Mouse (Mus musculus): ENCODE measurements around the gene Dner. TPM values are rescaled to one million over a fixed set of nuclear protein-coding genes. Genes with fewer than 3 reads are reported as not detected.

The Dner gene
- polyA plus RNA-seq, 1 experiment from 2014 or later = 0.99 TPM

DNA sequence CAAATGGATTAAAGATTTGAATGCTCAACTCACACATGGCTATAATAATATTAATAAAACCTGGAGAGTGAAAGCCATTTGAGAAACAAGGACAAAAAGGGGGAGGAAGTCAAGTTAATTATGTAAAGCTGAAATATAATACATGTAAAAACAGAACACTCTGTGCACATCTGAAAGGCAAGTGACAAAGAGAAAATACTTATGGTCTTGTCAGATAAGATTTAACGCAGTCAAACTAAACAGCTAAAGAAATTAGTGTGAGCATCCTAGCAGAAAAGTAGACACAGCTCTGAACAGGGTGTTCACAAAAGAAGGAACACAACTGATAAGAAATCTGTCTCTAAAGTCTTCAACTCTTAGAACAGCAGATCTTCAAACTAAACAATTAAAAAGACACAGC is 293.9 kb downstream of the Dner start:
- H3K4me2 ChIP-seq = no peak overlapping the region
- no peak overlapping the region for H3K4me3 ChIP-seq (ENCODE audit: low read depth, low read length)
- H3K27me3 ChIP-seq (ENCODE audit: control insufficient read depth, insufficient read depth, low read length) = no peaks in the 10 kb centered on the region
- WGBS (ENCODE audit: insufficient replicate concordance) = 57% methylated on average over 1 of the region's 1 CpGs
- H3K36me3 ChIP-seq (ENCODE audit: control insufficient read depth, insufficient read depth, low read length) = no peaks in the 10 kb centered on the region
- H3K4me1 ChIP-seq (ENCODE audit: control insufficient read depth, insufficient read depth, low read length) = 0 out of 2 replicates have a peak, but pooled peaks cover 9% of the 10 kb centered on the region
- ATAC-seq (replicated peaks; ENCODE audit: insufficient number of reproducible peaks, low FRiP score, low TSS enrichment) = no peak
- no peak overlapping the region for H3K27ac ChIP-seq (ENCODE audit: low read depth, low read length)
- no peaks in the 10 kb centered on the region for H3K9me3 ChIP-seq (replicated peaks; ENCODE audit: control insufficient read depth, low read length)
- no peak overlapping the region for H3K9ac ChIP-seq (ENCODE audit: low read depth, low read length)

DNA sequence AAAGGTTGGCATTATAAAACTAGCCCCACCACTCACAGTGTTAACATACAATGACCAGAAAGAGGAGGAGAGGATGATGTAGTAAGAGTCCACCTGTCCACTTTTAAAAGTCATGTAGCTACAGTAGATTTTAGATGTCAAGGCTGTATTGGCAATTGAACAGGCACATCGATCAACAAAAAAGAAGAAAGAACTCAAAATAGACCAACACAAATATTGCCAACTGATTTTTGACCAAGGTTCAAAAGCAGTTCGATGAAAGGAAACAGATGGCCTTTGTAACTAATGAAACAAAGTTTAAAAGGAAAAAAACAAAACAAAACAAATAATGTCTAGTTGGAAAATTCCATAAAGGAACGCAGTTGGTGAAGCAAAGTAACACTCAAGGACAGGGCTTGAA is 296.4 kb downstream of the Dner start:
- 79% methylated on average over 3 of the region's 3 CpGs for WGBS (ENCODE audit: insufficient replicate concordance)
- H3K4me2 ChIP-seq = no peak overlapping the region
- H3K4me3 ChIP-seq (ENCODE audit: low read depth, low read length) = no peak overlapping the region
- H3K36me3 ChIP-seq (ENCODE audit: control insufficient read depth, insufficient read depth, low read length) = no peaks in the 10 kb centered on the region
- no peak overlapping the region for H3K9ac ChIP-seq (ENCODE audit: low read depth, low read length)
- no peaks in the 10 kb centered on the region for H3K27me3 ChIP-seq (ENCODE audit: control insufficient read depth, insufficient read depth, low read length)
- no peaks in the 10 kb centered on the region for H3K9me3 ChIP-seq (replicated peaks; ENCODE audit: control insufficient read depth, low read length)
- H3K27ac ChIP-seq (ENCODE audit: low read depth, low read length) = no peak overlapping the region
- H3K4me1 ChIP-seq (ENCODE audit: control insufficient read depth, insufficient read depth, low read length) = 0 out of 2 replicates have a peak, but pooled peaks cover 3% of the 10 kb centered on the region
- ATAC-seq (replicated peaks; ENCODE audit: insufficient number of reproducible peaks, low FRiP score, low TSS enrichment) = no peak

DNA sequence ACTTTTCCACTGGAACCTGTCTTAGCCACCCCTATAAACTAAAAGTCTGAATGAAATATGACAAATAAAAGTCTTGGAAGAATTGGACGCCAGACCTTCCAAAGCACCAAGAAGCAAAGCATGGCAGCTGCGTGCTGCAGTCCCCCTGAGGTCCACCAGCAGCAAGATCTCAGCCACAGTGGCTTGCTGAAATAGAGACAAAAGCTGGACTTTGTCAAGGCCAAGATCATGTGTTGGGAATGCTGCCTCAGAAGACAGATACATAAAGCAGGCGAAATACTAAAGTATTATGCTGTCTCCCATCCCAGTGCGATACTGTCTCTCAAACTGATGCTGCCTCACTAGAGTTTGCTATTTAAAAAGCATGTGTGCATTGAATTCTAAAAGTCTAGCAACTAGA is 296.9 kb downstream of the Dner start:
- Histone ChIP-seq H3K9ac (ENCODE audit: low read depth, low read length) (no peak overlapping the region), H3K9me3 (replicated peaks; ENCODE audit: control insufficient read depth, low read length) (no peaks in the 10 kb centered on the region), H3K4me2 (no peak overlapping the region), H3K4me1 (ENCODE audit: control insufficient read depth, insufficient read depth, low read length) (no peaks in the 10 kb centered on the region), H3K27ac (ENCODE audit: low read depth, low read length) (no peak overlapping the region), H3K27me3 (ENCODE audit: control insufficient read depth, insufficient read depth, low read length) (no peaks in the 10 kb centered on the region), H3K4me3 (ENCODE audit: low read depth, low read length) (no peak overlapping the region), H3K36me3 (ENCODE audit: control insufficient read depth, insufficient read depth, low read length) (no peaks in the 10 kb centered on the region)
- 84% methylated on average over 4 of the region's 4 CpGs for WGBS (ENCODE audit: insufficient replicate concordance)
- ATAC-seq (replicated peaks; ENCODE audit: insufficient number of reproducible peaks, low FRiP score, low TSS enrichment) = no peak

DNA sequence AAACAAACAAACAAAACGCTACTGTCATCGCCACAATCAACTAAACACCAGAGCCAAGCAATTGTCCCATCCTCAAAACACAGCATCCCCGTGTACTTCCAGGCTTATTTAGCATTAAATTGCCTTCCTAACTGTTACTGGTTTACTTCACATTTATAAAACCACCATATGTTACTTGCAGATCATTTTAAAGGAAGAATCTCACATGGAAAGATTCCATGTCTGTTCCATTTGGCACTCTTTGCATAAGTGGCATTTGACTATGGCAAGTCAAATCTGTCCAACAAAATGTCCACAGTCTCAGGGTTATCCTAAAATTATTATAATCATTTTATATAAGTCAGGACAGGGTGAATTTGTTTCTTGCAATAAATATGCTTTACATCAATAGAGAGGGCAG is 299.2 kb downstream of the Dner start:
- H3K4me3 ChIP-seq (ENCODE audit: low read depth, low read length) = no peak overlapping the region
- H3K4me1 ChIP-seq (ENCODE audit: control insufficient read depth, insufficient read depth, low read length) = no peaks in the 10 kb centered on the region
- H3K36me3 ChIP-seq (ENCODE audit: control insufficient read depth, insufficient read depth, low read length) = no peaks in the 10 kb centered on the region
- no peak overlapping the region for H3K9ac ChIP-seq (ENCODE audit: low read depth, low read length)
- no peak overlapping the region for H3K4me2 ChIP-seq
- 66% methylated on average over 3 of the region's 3 CpGs for WGBS (ENCODE audit: insufficient replicate concordance)
- no peaks in the 10 kb centered on the region for H3K27me3 ChIP-seq (ENCODE audit: control insufficient read depth, insufficient read depth, low read length)
- no peaks in the 10 kb centered on the region for H3K9me3 ChIP-seq (replicated peaks; ENCODE audit: control insufficient read depth, low read length)
- H3K27ac ChIP-seq (ENCODE audit: low read depth, low read length) = no peak overlapping the region
- no peak for ATAC-seq (replicated peaks; ENCODE audit: insufficient number of reproducible peaks, low FRiP score, low TSS enrichment)

DNA sequence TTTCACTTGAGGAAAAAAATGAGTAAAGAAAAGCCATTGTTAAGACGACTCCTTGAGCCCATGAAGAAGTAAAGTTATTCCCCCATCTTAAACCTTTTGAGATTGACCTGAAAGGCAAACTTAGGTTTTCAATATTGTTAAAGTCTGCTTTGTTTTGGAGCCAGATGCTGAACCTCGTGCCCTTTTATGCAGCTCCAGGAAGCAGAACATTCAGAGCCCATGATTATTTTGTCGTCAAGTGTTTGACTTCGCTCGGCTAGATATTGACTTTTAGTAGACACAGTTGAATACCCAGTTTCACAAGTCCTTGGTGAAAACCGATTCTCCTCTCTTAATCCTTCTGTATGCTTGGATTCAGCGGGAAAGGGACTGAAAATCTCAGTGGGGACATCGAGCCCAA is 300.1 kb downstream of the Dner start:
- WGBS (ENCODE audit: insufficient replicate concordance) = 80% methylated on average over 8 of the region's 8 CpGs
- H3K4me3 ChIP-seq (ENCODE audit: low read depth, low read length) = no peak overlapping the region

DNA sequence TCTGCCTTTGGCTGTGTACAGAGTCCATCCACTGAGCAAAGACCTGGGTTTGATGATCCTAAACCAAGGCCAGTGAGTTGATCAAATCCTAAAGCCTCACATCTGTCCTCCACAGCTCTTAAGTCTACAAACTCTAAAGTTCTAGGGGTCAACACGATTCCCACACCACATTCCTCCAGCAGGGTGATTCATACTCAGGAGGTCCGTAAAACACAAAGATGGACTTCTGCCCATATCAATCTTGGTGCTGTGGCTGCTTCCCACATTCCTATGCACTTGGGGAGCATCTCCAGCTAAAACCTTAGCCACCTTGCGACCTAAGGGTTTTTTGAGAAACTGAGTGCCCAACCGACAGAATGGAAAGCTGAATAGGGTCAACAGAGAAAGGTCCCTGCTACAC is 305.1 kb downstream of the Dner start:
- no peaks in the 10 kb centered on the region; the same call in 1 of the 2 replicates for H3K9me3 ChIP-seq (replicated peaks; ENCODE audit: control insufficient read depth, low read length)
- no peak for ATAC-seq (replicated peaks; ENCODE audit: insufficient number of reproducible peaks, low FRiP score, low TSS enrichment)
- 78% methylated on average over 4 of the region's 4 CpGs for WGBS (ENCODE audit: insufficient replicate concordance)
- H3K36me3 ChIP-seq (ENCODE audit: control insufficient read depth, insufficient read depth, low read length) = no peaks in the 10 kb centered on the region
- no peak overlapping the region for H3K9ac ChIP-seq (ENCODE audit: low read depth, low read length)
- no peak overlapping the region for H3K27ac ChIP-seq (ENCODE audit: low read depth, low read length)
- H3K4me1 ChIP-seq (ENCODE audit: control insufficient read depth, insufficient read depth, low read length) = no peaks in the 10 kb centered on the region
- no peaks in the 10 kb centered on the region for H3K27me3 ChIP-seq (ENCODE audit: control insufficient read depth, insufficient read depth, low read length)
- H3K4me3 ChIP-seq (ENCODE audit: low read depth, low read length) = no peak overlapping the region
- no peak overlapping the region for H3K4me2 ChIP-seq

More for the DNA sequence above, 300.1 kb downstream of the Dner start:
- no peaks in the 10 kb centered on the region for H3K9me3 ChIP-seq (replicated peaks; ENCODE audit: control insufficient read depth, low read length)
- H3K4me1 ChIP-seq (ENCODE audit: control insufficient read depth, insufficient read depth, low read length) = no peaks in the 10 kb centered on the region
- no peak for ATAC-seq (replicated peaks; ENCODE audit: insufficient number of reproducible peaks, low FRiP score, low TSS enrichment)
- H3K9ac ChIP-seq (ENCODE audit: low read depth, low read length) = no peak overlapping the region
- H3K36me3 ChIP-seq (ENCODE audit: control insufficient read depth, insufficient read depth, low read length) = no peaks in the 10 kb centered on the region
- H3K27me3 ChIP-seq (ENCODE audit: control insufficient read depth, insufficient read depth, low read length) = no peaks in the 10 kb centered on the region
- no peak overlapping the region for H3K27ac ChIP-seq (ENCODE audit: low read depth, low read length)
- no peak overlapping the region for H3K4me2 ChIP-seq

DNA sequence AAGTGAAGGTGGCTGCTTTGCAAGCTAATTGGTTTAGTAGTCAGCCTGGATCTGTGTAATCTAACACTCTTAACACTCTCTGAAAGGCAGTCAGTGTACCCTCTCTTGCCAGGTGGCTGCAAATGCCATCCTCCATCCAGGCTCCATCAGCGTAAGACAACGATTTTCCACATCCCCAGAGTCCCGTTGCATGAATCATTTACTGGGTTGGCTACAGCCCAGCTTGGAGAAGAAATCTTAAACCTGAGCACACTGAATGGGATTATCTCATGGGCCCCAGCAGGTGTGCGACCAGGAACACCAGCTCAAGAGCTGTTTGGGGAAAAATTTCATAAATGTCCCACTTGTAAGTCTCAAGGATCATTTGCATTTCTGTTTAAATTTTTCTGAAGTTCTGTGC is 308.4 kb downstream of the Dner start:
- no peak for ATAC-seq (replicated peaks; ENCODE audit: insufficient number of reproducible peaks, low FRiP score, low TSS enrichment)
- H3K27ac ChIP-seq (ENCODE audit: low read depth, low read length) = no peak overlapping the region
- no peaks in the 10 kb centered on the region for H3K4me1 ChIP-seq (ENCODE audit: control insufficient read depth, insufficient read depth, low read length)
- H3K36me3 ChIP-seq (ENCODE audit: control insufficient read depth, insufficient read depth, low read length) = no peaks in the 10 kb centered on the region
- no peak overlapping the region for H3K9ac ChIP-seq (ENCODE audit: low read depth, low read length)
- H3K4me2 ChIP-seq = no peak overlapping the region
- H3K27me3 ChIP-seq (ENCODE audit: control insufficient read depth, insufficient read depth, low read length) = no peaks in the 10 kb centered on the region
- no peaks in the 10 kb centered on the region; the same call in 1 of the 2 replicates for H3K9me3 ChIP-seq (replicated peaks; ENCODE audit: control insufficient read depth, low read length)
- H3K4me3 ChIP-seq (ENCODE audit: low read depth, low read length) = no peak overlapping the region
- WGBS (ENCODE audit: insufficient replicate concordance) = 76% methylated on average over 4 of the region's 4 CpGs

DNA sequence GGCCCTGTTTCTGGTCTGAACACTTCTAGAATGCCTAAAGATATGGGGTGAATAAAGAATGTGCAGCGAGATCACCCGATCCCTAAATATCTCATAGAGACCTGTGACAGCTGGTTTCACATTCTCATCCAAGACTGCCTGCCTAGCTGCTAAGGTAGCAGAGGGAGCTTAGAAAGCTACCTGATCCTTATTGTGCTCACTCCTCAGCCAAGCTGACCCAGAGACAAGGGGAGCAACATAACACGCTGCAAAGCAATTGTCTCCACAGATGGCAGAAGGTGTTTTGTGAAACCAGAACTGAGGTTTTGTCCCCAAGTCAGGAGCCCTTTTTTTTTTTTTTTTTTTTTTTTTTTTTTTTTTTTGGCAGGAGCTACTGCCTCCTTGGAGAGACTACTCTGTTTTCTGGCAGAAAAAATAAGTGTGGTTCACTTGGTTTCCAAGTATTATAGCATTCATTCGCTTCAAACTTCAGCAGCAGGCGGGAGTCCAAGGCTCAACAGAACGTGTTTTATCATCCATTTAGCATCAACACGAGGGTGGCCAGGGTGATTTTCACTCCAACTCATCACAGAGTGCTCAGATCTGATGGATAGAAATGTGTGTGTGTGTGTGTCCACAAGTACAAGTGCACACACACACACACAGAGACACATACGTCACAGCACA is 309.4 kb downstream of the Dner start:
- Histone ChIP-seq H3K4me2 (no peak overlapping the region), H3K27ac (ENCODE audit: low read depth, low read length) (no peak overlapping the region), H3K36me3 (ENCODE audit: control insufficient read depth, insufficient read depth, low read length) (no peaks in the 10 kb centered on the region), H3K9me3 (replicated peaks; ENCODE audit: control insufficient read depth, low read length) (no peaks in the 10 kb centered on the region; the same call in 1 of the 2 replicates), H3K27me3 (ENCODE audit: control insufficient read depth, insufficient read depth, low read length) (no peaks in the 10 kb centered on the region), H3K9ac (ENCODE audit: low read depth, low read length) (no peak overlapping the region), H3K4me3 (ENCODE audit: low read depth, low read length) (no peak overlapping the region), H3K4me1 (ENCODE audit: control insufficient read depth, insufficient read depth, low read length) (no peaks in the 10 kb centered on the region)
- no peak for ATAC-seq (replicated peaks; ENCODE audit: insufficient number of reproducible peaks, low FRiP score, low TSS enrichment)
- 76% methylated on average over 8 of the region's 8 CpGs for WGBS (ENCODE audit: insufficient replicate concordance)

DNA sequence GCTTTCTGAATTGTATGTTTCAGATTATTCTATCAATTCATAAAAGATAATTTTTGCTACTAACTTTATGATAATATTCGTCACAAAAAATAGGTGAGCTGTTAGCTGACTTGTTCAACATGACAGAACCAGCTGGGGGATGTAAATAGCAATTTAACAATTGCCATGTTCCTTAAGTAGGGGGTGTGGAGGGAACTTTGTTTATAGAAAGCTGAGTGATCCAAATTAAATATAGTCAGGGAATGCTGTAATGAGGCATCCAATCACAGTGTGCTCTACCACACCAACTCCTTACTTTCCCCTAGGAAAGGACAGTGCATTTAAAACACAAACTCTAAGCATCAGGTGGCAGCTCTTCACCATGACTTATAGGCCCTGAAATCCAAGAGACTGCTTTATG is 313.3 kb downstream of the Dner start:
- Histone ChIP-seq H3K27ac (ENCODE audit: low read depth, low read length) (no peak overlapping the region), H3K9ac (ENCODE audit: low read depth, low read length) (no peak overlapping the region), H3K9me3 (replicated peaks; ENCODE audit: control insufficient read depth, low read length) (no peaks in the 10 kb centered on the region; the same call in 1 of the 2 replicates), H3K4me2 (no peak overlapping the region), H3K27me3 (ENCODE audit: control insufficient read depth, insufficient read depth, low read length) (no peaks in the 10 kb centered on the region), H3K36me3 (ENCODE audit: control insufficient read depth, insufficient read depth, low read length) (no peaks in the 10 kb centered on the region), H3K4me3 (ENCODE audit: low read depth, low read length) (no peak overlapping the region), H3K4me1 (ENCODE audit: control insufficient read depth, insufficient read depth, low read length) (no peaks in the 10 kb centered on the region)
- no peak for ATAC-seq (replicated peaks; ENCODE audit: insufficient number of reproducible peaks, low FRiP score, low TSS enrichment)
- 67% methylated on average over 1 of the region's 1 CpGs for WGBS (ENCODE audit: insufficient replicate concordance)

All from heart, embryonic 11.5 days (tissue).